Mouse (Mus musculus): ENCODE results near the gene Zfp995. TPM values are rescaled to one million over a fixed set of nuclear protein-coding genes. Genes with fewer than 3 reads are reported as not detected.

The Zfp995 gene
- total RNA-seq (2023), result 6.1 TPM

DNA sequence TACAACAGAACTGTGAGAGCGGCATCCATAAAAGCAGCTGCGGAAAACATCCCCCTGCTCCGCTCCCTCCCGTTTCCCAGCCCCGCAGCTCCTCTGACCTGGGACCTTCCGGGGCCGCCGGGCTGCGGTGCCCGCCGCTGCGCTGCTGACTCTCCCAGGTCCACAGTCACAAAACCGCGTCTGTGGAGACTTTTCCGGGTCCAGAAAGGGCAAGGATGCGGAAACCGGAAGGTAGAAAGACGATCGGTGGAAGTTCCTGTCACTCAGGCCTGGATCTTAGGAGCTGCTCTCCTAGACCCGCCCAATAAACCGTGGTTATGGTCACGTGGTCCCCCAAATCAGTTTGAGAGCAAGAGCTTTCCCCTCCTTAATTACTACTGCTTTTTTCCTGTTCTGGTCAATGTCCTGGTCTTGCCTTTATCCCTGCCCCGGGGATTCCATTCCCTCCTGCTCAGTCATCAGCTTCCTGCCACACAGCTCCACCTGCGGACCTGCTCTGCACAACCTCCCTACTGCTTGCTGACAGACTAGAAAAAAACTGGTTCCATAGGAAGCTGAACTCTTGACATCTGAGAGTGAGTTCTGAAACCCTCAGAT is at the start of gene Zfp995:
Zfp995 (minus strand) TSS at position 471 of the 597 bp plus-strand sequence.

DNA sequence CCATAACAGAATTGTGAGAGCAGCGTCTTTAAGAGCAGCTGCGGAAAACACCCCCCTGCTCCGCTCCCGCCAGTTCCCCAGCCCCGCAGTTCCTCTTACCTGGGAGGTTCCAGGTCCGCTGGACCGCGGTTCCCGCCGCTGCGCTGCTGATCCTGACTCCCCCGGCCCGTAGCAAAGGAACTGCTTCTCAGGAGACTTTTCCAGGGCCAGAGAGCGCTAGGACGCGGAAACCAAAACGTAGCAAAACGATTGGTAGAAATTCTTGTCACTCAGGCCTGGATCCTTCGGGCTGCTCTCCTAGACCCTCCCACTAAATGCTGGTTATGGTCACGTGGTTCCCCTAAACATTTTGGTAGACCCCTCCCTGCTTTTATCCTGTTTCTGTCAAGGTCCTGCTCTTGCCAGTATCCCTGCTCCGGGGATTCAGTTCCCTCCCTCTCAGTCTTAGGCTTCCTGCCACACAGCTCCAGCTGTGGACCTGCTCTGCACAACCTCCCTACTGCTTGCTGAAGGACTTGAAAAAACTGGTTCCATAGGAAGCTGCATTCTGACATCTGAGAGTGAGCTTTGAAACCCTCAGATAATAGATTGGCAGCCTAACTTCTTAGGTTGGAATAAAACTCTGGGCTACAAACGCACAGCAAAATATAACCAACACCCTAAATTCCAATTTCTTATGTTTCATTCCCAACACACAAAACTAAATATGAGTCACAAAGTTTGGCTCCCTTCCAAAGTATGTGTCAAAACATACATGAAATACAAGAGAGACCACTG is 64.0 kb downstream of the Zfp995 start, which contains the start of gene Zfp820:
Zfp820 (minus strand) TSS at position 228 of the 777 bp plus-strand sequence.

Other genes with a start within 250 kb of the Zfp995 start
- 14.5 TPM for gene Gm10226, start 218.1 kb downstream of the Zfp995 start, total RNA-seq (2023)
- gene Zfp760, start 202.2 kb downstream of the Zfp995 start, total RNA-seq (2023), result 2.3 TPM
- gene Zfp229, start 179.1 kb downstream of the Zfp995 start, total RNA-seq (2023), result 2.7 TPM
- 0.28 TPM for gene Zfp820, start 64.2 kb downstream of the Zfp995 start, total RNA-seq (2023)
- gene Zfp942, start 52.5 kb upstream of the Zfp995 start, total RNA-seq (2023), result 25.2 TPM
- gene Zfp943, start 52.6 kb upstream of the Zfp995 start, total RNA-seq (2023), result 21.7 TPM

All from CD8-positive naive resting alpha-beta T cell, adult 57 days (primary cell).